ENCODE assay signal across 8 mouse cellular contexts in the genomic region with DNA sequence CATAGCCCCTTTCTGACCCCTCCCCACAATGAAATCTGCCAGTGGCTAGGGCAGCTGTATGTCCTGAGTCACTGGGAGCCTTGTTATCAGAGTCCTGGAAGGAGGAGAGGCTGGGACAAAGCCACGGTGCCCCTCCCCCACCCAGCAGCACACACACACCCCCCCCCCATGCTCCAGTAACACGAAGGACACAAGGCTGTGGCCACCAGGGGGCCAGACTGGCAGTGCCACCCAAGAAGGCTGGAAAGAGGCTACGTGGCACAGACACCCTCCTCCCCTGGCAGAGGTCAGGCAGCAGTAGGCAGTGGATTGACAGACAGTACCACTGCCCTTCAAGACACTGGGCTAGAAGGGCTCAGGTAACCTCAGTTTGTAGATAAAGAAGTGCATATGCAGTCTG. TPM values are rescaled to one million over a fixed set of nuclear protein-coding genes. Genes with fewer than 3 reads are reported as not detected.
DNase-seq lines count a peak whose midpoint lies in the region; ATAC-seq and TF ChIP-seq lines count a peak whose summit lies in the region.

No protein-coding gene starts in this region.

- H3K4me2 ChIP-seq in hindbrain, embryonic 13.5 days: no peak overlapping the region
- no peak overlapping the region for H3K4me2 ChIP-seq in stomach, embryonic 15.5 days

- H3K4me3 ChIP-seq in liver, adult 2 months (ENCODE audit: insufficient read depth, low read depth, low read length): no peak overlapping the region
- H3K4me3 ChIP-seq in hindbrain, embryonic 13.5 days: no peak overlapping the region
- no peak overlapping the region for H3K4me3 ChIP-seq in stomach, embryonic 15.5 days (replicated peaks)

- peak; percentile 30 for DNase-seq in embryo, embryonic 10.5 days (ENCODE audit: low spot score)
- DNase-seq in embryo, embryonic 10 days (ENCODE audit: low spot score): no peak
- no peak for DNase-seq in liver, adult 2 months (ENCODE audit: extremely low read depth, low read depth, low spot score)
- DNase-seq in liver: no peak
- peak; percentile 34 for DNase-seq in ZHBTc4 (ENCODE audit: low read depth, low spot score)
- no peak for DNase-seq in right cerebral cortex, postnatal 25 days

- H3K79me2 ChIP-seq in liver, adult 2 months (ENCODE audit: control insufficient read depth, insufficient read depth, low read length): no peaks in the 10 kb centered on the region

- no peak for TF ChIP-seq POLR2A in liver, adult 2 months (IDR thresholded peaks at IDR 0.05; ENCODE audit: extremely low read depth, insufficient read depth, low read length)

- H3K4me1 ChIP-seq in liver, adult 2 months (ENCODE audit: control insufficient read depth, insufficient read depth, low read length): peaks cover 3% of the 10 kb centered on the region; the same call in 1 of the 2 replicates
- peaks cover 26% of the 10 kb centered on the region for H3K4me1 ChIP-seq in hindbrain, embryonic 13.5 days (replicated peaks)
- H3K4me1 ChIP-seq in stomach, embryonic 15.5 days: peaks cover 10% of the 10 kb centered on the region

- TF ChIP-seq CTCF in liver, adult 2 months (IDR thresholded peaks at IDR 0.05; ENCODE audit: low read depth, low read length): peak; percentile 33

- 17% methylated on average over 3 of the region's 3 CpGs for WGBS in liver, adult 2 months
- WGBS in hindbrain, embryonic 13.5 days: 16% methylated on average over 3 of the region's 3 CpGs
- WGBS in stomach, embryonic 15.5 days: 26% methylated on average over 3 of the region's 3 CpGs

- no peaks in the 10 kb centered on the region for H3K36me3 ChIP-seq in liver, adult 2 months (ENCODE audit: control insufficient read depth, insufficient read depth, low read length)
- no peaks in the 10 kb centered on the region for H3K36me3 ChIP-seq in hindbrain, embryonic 13.5 days
- H3K36me3 ChIP-seq in stomach, embryonic 15.5 days: peaks cover 7% of the 10 kb centered on the region; the same call in 1 of the 2 replicates

- no peak overlapping the region for H3K27ac ChIP-seq in liver, adult 2 months (replicated peaks; ENCODE audit: insufficient read depth, low read depth, low read length)
- no peak overlapping the region for H3K27ac ChIP-seq in hindbrain, embryonic 13.5 days
- H3K27ac ChIP-seq in stomach, embryonic 15.5 days: peak overlapping the region; percentile 12; the same call in 1 of the 2 replicates

- H3K9me3 ChIP-seq in hindbrain, embryonic 13.5 days: no peaks in the 10 kb centered on the region
- no peaks in the 10 kb centered on the region for H3K9me3 ChIP-seq in stomach, embryonic 15.5 days

- no peak for ATAC-seq in hindbrain, embryonic 13.5 days (ENCODE audit: low FRiP score)
- no peak for ATAC-seq in stomach, embryonic 15.5 days (ENCODE audit: insufficient read depth, low FRiP score, low read depth)

- no peak overlapping the region for H3K9ac ChIP-seq in liver, adult 2 months (ENCODE audit: low read depth, low read length)
- peak overlapping the region; percentile 19; the same call in 1 of the 2 replicates for H3K9ac ChIP-seq in hindbrain, embryonic 13.5 days
- no peak overlapping the region for H3K9ac ChIP-seq in stomach, embryonic 15.5 days

- 0 out of 2 replicates have a peak, but pooled peaks cover 2% of the 10 kb centered on the region for H3K27me3 ChIP-seq in liver, adult 2 months (ENCODE audit: control insufficient read depth, insufficient read depth, low read length)
- peaks cover 15% of the 10 kb centered on the region; the same call in 1 of the 2 replicates for H3K27me3 ChIP-seq in hindbrain, embryonic 13.5 days
- no peaks in the 10 kb centered on the region for H3K27me3 ChIP-seq in stomach, embryonic 15.5 days (replicated peaks)

RNA-seq across cellular contexts. Expression of a gene that starts 29.2 kb away (rescaled TPM):
- total RNA-seq in liver, adult 2 months (2014; rRNA removed): 0.09 and 0.13 TPM in 2 replicates
- 0.04 and 0.11 TPM in 2 replicates for polyA plus RNA-seq in liver, adult 2 months (2012; rRNA removed)
- 4.2 and 5.2 TPM in 2 replicates for polyA plus RNA-seq in hindbrain, embryonic 13.5 days (2015; fragmentation: Nextera tagmentation; extraction: Ambion mirVana)
- polyA plus RNA-seq in stomach, embryonic 15.5 days (2015; fragmentation: Nextera tagmentation; extraction: Ambion mirVana): 18.9 and 21.1 TPM in 2 replicates

RNA-seq across cellular contexts. Expression of a gene that starts 29.5 kb away (rescaled TPM):
- total RNA-seq in liver, adult 2 months (2014; rRNA removed): not detected in 2 replicates
- polyA plus RNA-seq in liver, adult 2 months (2012; rRNA removed): 0.11 TPM in 1 of 2 replicates, not detected in the other
- 0.18 TPM in 1 of 2 replicates, not detected in the other for polyA plus RNA-seq in hindbrain, embryonic 13.5 days (2015; fragmentation: Nextera tagmentation; extraction: Ambion mirVana)
- polyA plus RNA-seq in stomach, embryonic 15.5 days (2015; fragmentation: Nextera tagmentation; extraction: Ambion mirVana): 1.4 and 2.3 TPM in 2 replicates

RNA-seq across cellular contexts. Expression of a gene that starts 34.2 kb away (rescaled TPM):
- 7.6 and 8.8 TPM in 2 replicates for total RNA-seq in liver, adult 2 months (2014; rRNA removed)
- 8.9 and 10.5 TPM in 2 replicates for polyA plus RNA-seq in liver, adult 2 months (2012; rRNA removed)
- 2.9 and 3.7 TPM in 2 replicates for polyA plus RNA-seq in hindbrain, embryonic 13.5 days (2015; fragmentation: Nextera tagmentation; extraction: Ambion mirVana)
- polyA plus RNA-seq in stomach, embryonic 15.5 days (2015; fragmentation: Nextera tagmentation; extraction: Ambion mirVana): 9.3 and 10.7 TPM in 2 replicates

RNA-seq across cellular contexts. Expression of a gene that starts 43.3 kb away (rescaled TPM):
- 35.8 and 45.6 TPM in 2 replicates for total RNA-seq in liver, adult 2 months (2014; rRNA removed)
- polyA plus RNA-seq in liver, adult 2 months (2012; rRNA removed): 145 and 151 TPM in 2 replicates
- polyA plus RNA-seq in hindbrain, embryonic 13.5 days (2015; fragmentation: Nextera tagmentation; extraction: Ambion mirVana): 74.5 and 74.8 TPM in 2 replicates
- polyA plus RNA-seq in stomach, embryonic 15.5 days (2015; fragmentation: Nextera tagmentation; extraction: Ambion mirVana): 79.3 and 86.5 TPM in 2 replicates

RNA-seq across cellular contexts. Expression of a gene that starts 56.7 kb away (rescaled TPM):
- 7.2 and 8.4 TPM in 2 replicates for total RNA-seq in liver, adult 2 months (2014; rRNA removed)
- 3.7 and 4.2 TPM in 2 replicates for polyA plus RNA-seq in liver, adult 2 months (2012; rRNA removed)
- 28.5 and 31.5 TPM in 2 replicates for polyA plus RNA-seq in hindbrain, embryonic 13.5 days (2015; fragmentation: Nextera tagmentation; extraction: Ambion mirVana)
- 18.5 and 19.0 TPM in 2 replicates for polyA plus RNA-seq in stomach, embryonic 15.5 days (2015; fragmentation: Nextera tagmentation; extraction: Ambion mirVana)

Comparison
In these comparisons a context has a peak if more than half of its experiments do, and no peak if none do; other contexts are left out.
1. DNase-seq: peak in embryo, embryonic 10.5 days (single experiment) and ZHBTc4 (single experiment); none in embryo, embryonic 10 days (single experiment), liver, adult 2 months (single experiment), liver (single experiment) and right cerebral cortex, postnatal 25 days (single experiment).